Mouse (Mus musculus): ENCODE results near the gene Ier3.

Gene Ier3

DNA sequence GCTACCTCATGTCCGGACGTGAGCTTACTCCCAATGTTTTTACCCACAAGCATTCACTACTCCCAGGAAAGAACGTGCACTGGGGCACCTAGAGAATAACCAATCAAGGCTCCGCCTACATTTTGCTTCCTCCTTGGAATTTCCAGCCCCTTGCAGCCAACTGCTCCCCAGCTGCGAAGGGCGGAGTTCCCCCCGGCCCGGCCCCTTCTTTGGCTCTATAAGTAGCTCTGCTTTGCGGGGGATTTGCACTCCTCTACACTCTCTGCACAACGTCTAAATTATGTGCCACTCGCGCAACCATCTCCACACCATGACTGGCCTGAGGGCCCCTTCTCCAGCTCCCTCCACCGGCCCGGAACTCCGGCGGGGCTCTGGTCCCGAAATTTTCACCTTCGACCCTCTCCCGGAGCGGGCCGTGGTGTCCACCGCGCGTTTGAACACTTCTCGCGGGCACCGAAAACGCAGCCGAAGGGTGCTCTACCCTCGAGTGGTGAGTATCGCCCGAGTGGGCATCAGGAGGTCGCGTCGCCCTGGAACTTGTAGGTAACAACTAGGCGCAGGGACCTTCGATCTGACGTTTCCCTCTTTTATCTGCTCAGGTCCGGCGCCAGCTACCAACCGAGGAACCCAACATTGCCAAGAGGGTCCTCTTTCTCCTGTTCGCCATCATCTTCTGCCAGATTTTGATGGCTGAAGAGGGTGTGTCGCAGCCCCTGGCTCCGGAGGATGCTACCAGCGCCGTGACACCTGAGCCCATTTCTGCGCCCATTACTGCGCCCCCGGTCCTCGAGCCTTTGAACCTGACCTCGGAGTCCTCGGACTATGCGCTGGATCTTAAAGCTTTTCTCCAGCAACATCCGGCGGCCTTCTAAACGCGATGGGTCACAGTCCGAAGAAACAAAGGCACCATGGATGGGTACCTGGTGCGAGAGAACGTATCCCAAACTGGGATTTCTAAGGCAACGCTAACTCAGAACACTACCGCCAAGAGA lies at the start of gene Ier3:
Gene Ier3 (plus strand): TSS at position 246 of the 992 bp plus-strand sequence.
- peak in 1 of 2 experiments; percentile 57 for DNase-seq (ENCODE audit: low read depth in 1 of 2, low spot score in 2 of 2)

DNA sequence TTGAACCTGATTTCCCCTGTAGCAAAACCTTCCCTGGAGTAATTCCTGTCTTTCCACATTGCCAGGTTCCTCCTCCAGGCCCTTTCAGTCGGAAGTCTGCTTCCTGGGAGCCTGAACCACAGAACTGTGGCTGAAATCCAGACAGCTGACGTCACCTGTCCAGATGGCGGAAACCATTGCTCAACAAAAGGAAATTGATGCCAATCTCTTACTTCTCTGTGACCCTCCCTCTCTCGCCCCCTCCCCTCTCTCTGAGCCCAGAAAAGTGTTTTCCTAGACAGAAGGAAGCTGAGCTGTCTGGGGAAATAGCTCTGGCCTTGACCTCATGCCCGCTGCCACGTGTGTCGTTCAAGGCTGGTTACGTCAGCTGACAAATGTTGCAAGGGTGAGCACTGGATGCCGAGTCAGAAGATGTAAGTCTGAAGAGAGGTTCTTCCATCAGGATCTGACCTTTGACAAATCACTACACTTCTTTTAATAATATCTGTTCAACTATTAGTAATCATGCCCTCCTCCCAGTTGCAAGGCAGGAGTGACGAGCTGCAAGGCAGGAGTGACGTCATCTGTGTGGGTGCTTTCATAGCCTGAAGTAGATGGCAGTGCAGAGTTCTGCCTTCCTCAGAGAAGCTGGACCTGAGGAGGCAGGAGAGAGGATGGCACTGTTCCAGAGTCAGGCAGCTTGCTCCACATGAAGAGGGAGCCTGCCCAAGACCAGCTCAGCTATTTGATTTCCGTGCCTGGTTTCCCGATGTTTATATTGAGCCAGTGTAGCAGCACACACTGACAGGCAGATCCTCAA lies 44.5 kb upstream of the Ier3 start:
- peak; percentile 67 to 68 for DNase-seq (ENCODE audit: low read depth in 1 of 2, low spot score in 2 of 2)

DNA sequence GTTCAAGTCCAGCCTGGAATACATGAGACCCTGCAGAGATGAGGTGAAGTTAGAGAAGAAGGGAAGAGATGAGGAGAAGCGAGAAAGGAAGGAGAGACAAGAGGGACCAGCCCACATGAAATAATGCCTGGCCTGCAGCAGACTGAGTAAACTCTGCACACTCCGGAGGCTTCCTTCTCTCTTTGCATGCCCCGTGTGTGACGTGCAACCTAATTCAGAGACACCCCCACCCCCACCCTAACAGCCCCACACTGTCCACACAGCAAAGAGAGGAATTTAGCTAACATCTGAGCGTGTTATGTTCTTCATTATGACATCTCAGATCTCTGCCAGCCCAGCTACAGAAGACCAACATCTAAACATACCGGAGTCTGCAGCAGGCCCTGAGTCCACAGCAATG lies 42.5 kb upstream of the Ier3 start:
- DNase-seq (ENCODE audit: low read depth in 1 of 2, low spot score in 2 of 2): no peak

DNA sequence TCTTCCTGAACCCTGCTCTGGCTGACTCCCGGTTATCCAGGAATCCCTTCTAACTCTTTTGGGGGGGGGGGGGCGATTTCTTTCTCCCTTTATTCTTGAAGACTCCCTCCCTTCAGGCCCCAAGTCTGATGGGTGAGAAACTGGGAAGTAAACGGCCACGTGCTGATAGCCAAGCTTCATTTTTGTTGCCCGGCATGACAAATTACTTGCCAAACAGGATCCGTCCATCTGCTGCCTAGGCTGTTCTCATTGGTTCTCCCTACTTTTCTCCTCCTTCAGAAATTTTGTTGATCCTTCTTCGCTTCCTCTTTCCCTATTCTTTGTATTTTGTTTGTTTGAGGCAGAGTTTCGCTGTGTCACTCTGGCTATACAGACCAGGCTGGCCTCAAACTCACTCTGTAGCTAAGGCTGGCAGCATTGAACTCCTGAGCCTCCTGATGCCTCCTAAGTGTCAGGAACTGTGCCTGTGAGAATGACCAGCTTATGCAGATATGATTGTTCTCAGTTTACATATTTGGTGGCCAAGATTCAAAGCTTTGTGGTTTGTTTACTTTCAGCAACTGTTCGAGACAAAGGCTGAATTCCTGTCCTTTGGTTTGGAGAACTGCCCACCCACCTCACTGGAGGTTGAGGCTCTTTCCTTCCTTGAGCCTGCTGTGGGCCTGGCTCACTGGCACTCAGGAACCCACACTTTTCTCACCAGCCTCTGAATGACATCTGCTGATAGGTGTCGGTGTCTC lies 41.8 kb upstream of the Ier3 start:
- DNase-seq (ENCODE audit: low read depth in 1 of 2, low spot score in 2 of 2): no peak

DNA sequence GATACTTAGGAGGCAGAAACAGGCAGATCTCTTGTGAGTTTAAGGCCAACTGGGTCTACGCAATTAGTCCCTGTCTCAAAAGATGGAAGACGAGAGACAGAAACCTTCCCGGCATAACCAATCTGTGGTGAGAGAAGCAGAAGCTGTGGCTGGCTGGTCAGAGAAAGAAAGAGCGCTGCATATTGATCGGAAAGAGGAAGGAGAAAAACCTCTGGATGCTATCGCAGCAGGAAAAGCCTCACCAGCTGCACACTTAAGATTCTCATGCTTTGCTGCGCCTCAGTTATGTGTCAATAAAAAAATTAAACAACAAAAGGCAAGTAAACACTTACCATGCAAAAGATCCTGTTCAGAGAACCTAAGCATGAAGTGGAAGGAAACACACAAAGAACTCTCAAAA lies 41.1 kb upstream of the Ier3 start:
- DNase-seq (ENCODE audit: low read depth in 1 of 2, low spot score in 2 of 2): peak in 1 of 2 experiments; percentile 22

DNA sequence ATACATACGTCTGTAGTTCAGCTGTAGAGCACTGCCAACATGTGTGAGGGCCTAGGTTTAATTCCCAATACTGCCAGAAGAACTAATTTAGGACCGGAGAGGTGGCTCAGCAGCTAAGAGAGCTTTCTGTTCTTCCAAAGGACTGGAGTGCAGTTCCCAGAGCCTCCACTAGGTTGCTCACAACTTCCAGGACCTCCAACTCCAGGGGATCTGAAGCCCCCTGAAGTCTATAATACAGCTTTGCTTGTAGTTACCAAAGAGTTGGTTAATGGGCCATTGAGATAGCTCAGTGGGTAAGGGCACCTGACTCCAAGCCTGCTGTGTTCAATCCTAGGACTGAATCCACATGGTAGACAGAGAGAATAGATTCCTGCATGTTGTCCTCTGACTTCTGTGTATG lies 39.1 kb upstream of the Ier3 start:
- no peak for DNase-seq (ENCODE audit: low read depth in 1 of 2, low spot score in 2 of 2)

DNA sequence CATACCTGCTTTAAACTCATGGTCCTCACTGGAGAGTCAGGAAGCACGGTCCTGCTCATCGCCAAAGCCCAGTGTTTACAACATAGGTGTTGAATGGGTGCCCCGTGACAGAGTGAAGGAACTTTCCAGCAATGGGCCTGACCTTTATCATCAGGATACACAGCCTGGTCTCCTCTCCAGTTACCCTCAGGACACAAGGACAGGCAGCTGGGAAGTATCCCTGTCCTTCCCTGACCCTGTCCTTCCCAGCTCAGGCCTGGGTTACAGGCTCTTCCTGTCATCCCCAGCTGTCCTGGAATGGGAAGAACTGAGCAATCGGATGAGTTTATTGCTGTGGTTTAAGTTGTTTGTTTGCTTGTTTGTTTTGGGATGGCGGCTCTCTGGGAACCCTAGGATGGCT lies 38.6 kb upstream of the Ier3 start:
- no peak for DNase-seq (ENCODE audit: low read depth in 1 of 2, low spot score in 2 of 2)

DNA sequence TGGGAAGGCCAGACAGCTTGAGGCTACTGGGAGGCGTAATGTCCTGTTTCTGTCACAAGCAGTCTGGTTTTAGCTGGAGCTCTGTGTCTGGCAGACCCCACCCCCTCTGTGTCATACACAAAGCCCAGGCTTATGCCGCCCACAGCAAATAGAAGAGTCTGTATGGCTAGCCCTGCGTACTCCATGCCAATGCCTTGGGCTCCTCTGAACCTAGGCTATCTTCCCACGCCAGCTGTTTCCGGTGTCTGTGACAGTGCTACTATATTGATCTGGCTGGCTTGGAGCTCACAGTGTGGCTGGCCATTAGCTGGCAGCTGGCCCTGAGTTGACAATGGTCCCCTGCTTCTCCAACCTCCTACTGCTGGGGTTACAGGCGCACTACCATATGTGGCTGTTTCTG lies 37.5 kb upstream of the Ier3 start:
- no peak for DNase-seq (ENCODE audit: low read depth in 1 of 2, low spot score in 2 of 2)

DNA sequence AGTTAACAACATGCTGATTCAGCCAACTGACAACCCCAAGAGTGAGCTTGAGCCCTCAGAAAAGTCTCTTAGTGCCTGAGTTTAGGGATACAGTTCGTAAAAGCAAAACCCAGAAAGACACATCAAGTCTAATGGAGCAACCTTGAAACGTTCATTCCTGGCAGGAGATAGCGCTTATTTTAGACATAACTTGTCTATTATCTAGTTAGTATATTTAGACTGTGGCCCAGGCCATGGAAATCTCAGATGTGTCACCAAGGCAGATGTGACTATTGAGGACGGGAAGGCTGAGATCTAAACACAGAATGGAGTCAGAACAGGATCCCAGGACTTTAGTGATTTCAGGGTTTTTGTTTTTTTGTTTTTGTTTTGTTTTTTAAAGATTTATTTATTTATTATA lies 36.3 kb upstream of the Ier3 start:
- no peak for DNase-seq (ENCODE audit: low read depth in 1 of 2, low spot score in 2 of 2)

DNA sequence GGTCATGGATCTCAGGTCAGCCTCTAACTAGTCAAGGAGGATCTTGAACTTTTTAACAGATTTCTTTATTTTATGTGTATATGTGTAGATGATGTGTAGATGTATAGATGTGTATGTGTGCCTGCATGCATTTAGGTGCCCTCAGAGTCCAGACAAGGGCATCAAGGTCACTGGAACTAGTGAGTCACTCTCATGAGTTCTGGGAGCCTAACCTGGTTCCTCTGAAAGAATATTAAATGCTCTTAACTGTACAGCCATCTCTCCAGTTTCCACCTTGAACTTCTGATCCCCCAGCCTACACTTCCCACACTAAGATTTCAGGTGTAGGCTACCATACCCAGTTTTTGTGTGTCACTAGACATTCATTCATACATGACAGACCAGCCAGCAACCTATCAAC lies 34.0 kb upstream of the Ier3 start:
- DNase-seq (ENCODE audit: low read depth in 1 of 2, low spot score in 2 of 2): no peak

DNA sequence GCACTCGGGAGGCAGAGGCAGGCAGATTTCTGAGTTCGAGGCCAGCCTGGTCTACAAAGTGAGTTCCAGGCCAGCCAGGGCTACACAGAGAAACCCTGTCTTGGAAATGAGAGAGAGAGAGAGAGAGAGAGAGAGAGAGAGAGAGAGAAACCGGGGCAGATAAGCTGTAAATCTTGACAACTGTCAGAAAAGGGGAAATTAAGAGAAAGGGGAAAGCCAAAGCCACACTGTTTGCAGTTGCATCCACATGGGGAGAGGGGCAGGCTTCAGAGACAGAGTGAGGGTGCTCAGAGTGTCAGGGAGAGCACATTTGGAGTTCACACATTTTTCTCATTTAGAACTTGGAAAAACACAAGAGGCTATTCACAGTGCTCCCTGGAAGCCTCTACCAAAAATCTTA lies 33.5 kb upstream of the Ier3 start:
- no peak for DNase-seq (ENCODE audit: low read depth in 1 of 2, low spot score in 2 of 2)

DNA sequence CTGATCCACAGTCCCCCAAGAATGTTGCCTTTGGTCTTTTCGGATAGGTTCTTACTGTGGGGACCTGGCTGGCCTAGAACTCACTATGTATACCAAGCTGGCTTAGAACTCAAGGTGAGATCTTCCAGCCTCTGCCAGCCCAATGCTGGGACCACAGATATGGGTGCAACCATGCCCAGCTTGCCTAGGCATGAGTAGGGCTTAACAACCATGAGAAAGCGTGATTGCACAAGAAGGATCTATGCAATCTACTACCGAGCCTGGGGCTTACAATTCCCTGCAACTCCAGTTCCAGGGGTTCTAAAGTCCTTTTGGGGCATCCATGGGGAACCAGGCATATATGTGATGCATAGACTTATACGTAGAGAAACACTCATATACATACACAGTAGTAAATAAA lies 30.6 kb upstream of the Ier3 start:
- DNase-seq (ENCODE audit: low read depth in 1 of 2, low spot score in 2 of 2): no peak

DNA sequence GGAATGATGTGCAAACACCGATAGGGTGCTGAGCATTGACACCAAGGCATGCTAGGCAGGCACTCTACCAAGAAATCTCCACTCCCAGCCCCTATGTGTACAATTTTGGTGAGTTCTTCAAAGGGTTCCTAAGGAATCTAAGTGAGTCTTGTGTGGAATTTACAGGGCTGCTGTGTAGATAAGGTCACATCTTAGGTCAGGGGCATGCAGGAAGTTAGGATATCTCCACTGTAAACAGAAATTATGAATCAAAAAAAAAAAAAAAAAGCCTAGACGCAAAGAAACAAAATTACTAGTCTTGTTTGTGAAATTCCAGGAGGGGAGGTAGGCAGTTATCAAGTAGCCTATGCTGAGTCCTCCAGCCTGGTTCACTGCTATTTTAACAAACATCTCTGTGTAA lies 28.6 kb upstream of the Ier3 start:
- no peak for DNase-seq (ENCODE audit: low read depth in 1 of 2, low spot score in 2 of 2)

DNA sequence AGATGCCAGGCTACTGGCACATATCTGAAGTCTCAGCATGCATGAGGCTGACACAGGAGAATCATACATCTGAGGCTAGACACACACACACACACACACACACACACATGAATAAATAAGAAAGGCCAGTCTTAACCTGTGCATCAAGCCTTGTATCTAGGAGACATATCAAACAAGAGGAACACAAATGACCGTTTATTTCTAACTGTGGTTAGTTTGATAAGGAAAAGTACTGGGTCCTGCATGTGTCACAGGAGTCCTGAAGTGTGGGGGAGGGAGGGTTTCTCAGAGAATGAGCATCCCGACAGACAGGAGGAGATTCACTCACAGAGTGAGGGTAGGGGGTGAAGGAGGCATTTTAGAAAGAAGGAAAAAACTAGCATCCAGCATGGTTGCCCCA lies 26.4 kb upstream of the Ier3 start:
- no peak for DNase-seq (ENCODE audit: low read depth in 1 of 2, low spot score in 2 of 2)

DNA sequence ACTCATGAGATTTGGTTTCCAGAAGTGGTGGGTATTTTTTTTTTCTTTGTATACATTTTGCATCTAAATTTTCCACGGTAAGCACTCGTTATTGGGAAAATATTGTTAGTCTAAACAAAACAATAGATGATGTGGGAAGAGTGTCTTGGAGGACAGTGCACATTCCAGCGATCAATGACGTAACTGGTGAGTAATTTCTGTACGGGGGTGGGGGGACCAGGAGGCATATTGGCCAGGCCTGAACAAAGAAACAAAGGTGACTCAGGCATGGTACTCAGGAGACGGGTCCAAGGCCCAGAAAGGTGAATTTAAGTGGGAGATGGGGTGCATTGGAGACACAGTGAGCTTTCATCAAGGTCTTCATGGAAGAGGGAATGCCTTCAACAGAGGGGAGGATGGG lies 25.8 kb upstream of the Ier3 start:
- DNase-seq (ENCODE audit: low read depth in 1 of 2, low spot score in 2 of 2): no peak

DNA sequence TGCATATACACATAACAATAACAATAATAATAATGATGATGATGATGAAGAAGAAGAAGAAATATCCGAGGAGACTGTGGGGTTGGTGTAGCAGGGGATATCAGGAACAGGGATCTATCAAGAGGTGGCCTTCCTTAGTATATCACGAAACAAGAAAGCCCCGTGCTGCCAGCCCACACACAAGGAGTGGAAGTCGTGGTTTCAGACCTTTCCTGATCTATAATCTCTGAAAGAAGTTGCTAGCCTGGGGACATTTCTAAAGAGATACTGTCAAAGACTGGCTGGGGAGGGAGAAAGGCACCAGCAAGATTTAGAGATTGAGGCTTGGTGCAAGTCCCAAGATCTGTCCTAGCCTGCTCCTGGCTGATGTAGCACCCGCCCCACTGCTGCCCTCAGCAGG lies 24.6 kb upstream of the Ier3 start:
- DNase-seq (ENCODE audit: low read depth in 1 of 2, low spot score in 2 of 2): no peak

DNA sequence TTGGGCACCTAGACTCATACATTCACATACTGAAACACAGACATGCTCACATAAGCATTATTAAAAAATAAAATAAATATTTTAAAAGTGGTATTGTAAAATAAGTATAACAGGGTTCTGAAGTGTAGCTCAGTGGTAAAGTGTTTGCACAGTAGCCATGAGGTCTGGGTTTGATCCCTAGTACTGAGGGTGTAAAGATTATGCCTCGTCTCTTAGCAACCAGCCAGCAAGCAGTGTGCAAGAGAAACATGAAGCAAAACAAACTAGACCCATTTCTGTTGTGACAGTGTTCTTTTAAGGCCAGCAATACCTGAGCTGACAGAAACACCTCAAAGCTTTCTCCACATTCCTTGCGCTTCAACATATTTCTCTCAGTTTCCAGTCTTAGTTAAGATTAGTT lies 20.6 kb upstream of the Ier3 start:
- DNase-seq (ENCODE audit: low read depth in 1 of 2, low spot score in 2 of 2): no peak

DNA sequence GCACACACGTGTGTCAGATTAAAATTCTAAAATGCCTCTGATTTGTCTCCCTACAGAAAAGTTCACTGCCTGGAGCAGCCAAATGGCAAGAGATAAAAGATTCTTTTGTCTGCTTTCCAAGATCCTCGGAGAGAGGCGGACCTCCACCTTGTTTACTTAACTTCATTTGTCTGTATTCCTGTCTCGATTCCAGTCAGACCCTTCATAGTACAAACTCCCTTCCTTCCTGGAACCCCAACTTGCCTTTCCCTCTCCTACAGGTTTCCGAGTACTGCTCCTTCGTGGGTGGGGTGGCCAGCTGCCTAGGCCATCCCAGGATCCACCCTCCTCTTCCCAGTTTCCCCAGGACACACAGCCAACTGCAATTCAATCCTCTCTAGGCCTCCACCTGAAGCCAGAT lies 18.5 kb upstream of the Ier3 start:
- DNase-seq (ENCODE audit: low read depth in 1 of 2, low spot score in 2 of 2): no peak

DNA sequence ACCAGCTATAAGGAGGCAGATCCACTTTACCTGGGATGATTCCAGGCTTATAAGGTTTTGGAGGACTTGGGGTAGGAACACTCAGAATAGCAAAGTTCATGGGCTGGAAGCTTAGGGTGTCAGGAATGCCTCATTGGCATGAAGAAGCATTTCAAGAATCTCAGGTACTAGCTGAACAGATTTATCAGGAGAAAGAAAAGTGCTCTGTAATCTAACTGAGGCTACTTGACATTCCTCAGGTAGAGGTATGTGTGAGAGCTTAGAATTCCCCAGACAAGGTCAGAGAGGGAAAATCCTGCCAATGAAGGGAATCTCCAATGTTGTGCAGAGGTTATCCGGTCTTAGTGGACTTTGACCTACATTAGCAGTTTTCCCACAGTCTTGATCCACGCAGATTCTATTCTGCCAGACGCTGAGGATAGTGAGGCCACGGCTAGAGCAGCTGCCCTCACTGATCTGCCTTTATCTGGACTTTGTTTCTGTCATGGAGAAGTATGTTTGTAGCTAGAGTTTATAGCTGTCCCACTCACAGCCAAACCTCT lies 17.6 kb upstream of the Ier3 start:
- DNase-seq (ENCODE audit: low read depth in 1 of 2, low spot score in 2 of 2): no peak

DNA sequence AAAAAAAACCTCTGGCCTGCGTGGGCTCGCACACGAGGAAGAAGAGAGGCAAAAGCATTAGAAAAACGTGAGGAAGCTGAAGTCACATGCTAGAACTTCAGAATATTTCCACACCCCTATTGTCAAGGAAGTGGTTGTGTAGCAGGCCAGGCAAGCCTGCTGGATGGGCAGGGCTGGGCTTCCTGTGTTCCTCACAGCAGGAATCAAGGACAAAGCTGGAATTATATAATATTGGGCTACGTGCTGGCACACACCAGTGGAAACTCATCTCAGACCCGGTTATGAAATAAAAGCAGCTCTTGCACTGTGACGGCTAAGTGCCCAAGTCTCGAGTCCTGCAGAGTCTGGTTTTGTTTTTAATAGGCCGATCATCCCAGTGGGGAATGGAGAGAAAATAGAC lies 13.4 kb upstream of the Ier3 start:
- DNase-seq (ENCODE audit: low read depth in 1 of 2, low spot score in 2 of 2): no peak

DNA sequence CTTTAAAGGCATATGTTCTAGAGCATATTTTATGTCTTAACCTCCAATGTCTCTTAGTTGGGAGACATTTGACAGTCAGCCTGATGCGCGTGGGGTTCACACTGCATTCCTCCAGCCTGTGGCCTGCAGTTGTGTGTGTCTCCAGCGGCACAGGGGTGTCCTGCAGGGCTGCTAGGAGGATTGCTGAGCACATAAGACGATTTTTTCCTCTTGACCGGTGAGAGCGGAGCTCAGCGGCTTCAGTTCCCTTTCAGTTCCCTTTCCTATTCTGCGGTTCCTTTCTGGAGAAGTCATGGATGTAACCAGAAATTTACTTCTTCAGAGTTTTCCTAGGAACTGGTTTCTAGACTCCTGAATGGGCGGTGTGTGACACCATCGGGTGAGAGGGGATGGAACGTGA lies 12.1 kb upstream of the Ier3 start:
- DNase-seq (ENCODE audit: low read depth in 1 of 2, low spot score in 2 of 2): no peak
